Mouse (Mus musculus) megakaryocyte, embryonic 14.5 days (primary cell): ENCODE measurements around the gene Hsd11b2.

Experiments
- FLI1 ChIP-seq: IDR thresholded peaks from 2 replicates; pipeline ENCODE4 v1.6.1; 2012; ENCODE audit warnings: low read length, inconsistent platforms, mixed read lengths
- GATA1 ChIP-seq: IDR thresholded peaks from 3 replicates; pipeline ENCODE4 v1.6.1; 2012; ENCODE audit warnings: mixed read lengths, low read length, inconsistent platforms, borderline replicate concordance

- TF ChIP-seq GATA1 (no peak), FLI1 (no peak)
These were observed 1.0 kb downstream of the Hsd11b2 start for GRCm38 (mm10) chr8:105519591-105519990.
